Mouse (Mus musculus) hematopoietic stem cell, adult 5-6 weeks (primary cell): Measurements from ENCODE around the gene Gast. TPM values are rescaled to one million over a fixed set of nuclear protein-coding genes. Genes with fewer than 3 reads are reported as not detected.
"Not testable (repeated sequence)": the region's sequence is repeated elsewhere in the genome, so short reads cannot be mapped to it uniquely, and the experiment has no call there.

Source experiments
- ATAC-seq, 2 experiments: fragments of 125-278 bp in 1 of 2; replicated peaks in 1 of 2; 2 replicates each; pipeline ENCODE4 v1.8.0; 2016 to 2017; ENCODE audit warnings: inconsistent platforms in 2 of 2, mild to moderate bottlenecking in 2 of 2, moderate number of reproducible peaks in 2 of 2, low read depth in 1 of 2, moderate TSS enrichment in 1 of 2; ENCODE audit not compliant: low FRiP score in 2 of 2, poor library complexity in 2 of 2, severe bottlenecking in 2 of 2, insufficient read depth in 1 of 2, low TSS enrichment in 1 of 2
- total RNA-seq: library from RNA; stranded (forward); fragments of 172-1452, 232-1000 nt; gene quantifications from 2 replicates; pipeline ENCODE4 v1.2.3, GENCODE M21; 2017

Gene Gast
- total RNA-seq, result not detected in 2 replicates

- no peak for ATAC-seq
Observed at GRCm38 (mm10) chr11:100333944-100334457, at the start of gene Gast. TSS of gene Gast (plus strand) at chr11:100334407.

GRCm38 (mm10) chr11:100284988-100285387, 49.2 kb upstream of the Gast start:
- no peak for ATAC-seq

GRCm38 (mm10) chr11:100287024-100287423, 47.2 kb upstream of the Gast start:
- ATAC-seq, result no peak

- ATAC-seq, result no peak
Observed at GRCm38 (mm10) chr11:100288942-100289341, 45.3 kb upstream of the Gast start.

- ATAC-seq, result no peak
Observed at GRCm38 (mm10) chr11:100290235-100290634, 44.0 kb upstream of the Gast start.

GRCm38 (mm10) chr11:100292884-100293283, 41.3 kb upstream of the Gast start:
- ATAC-seq, result no peak

- peak; percentile 75 to 79 for ATAC-seq
Observed at GRCm38 (mm10) chr11:100295308-100295707, 38.9 kb upstream of the Gast start.

GRCm38 (mm10) chr11:100297801-100298200, 36.4 kb upstream of the Gast start:
- peak; percentile 26 to 37; a peak in 2 of 4 replicates for ATAC-seq

- peak; percentile 54 to 72; a peak in 3 of 4 replicates for ATAC-seq
Observed at GRCm38 (mm10) chr11:100298274-100299036, 35.8 kb upstream of the Gast start.

GRCm38 (mm10) chr11:100300293-100300692, 33.9 kb upstream of the Gast start:
- no peak for ATAC-seq

GRCm38 (mm10) chr11:100301292-100301691, 32.9 kb upstream of the Gast start:
- no peak for ATAC-seq

GRCm38 (mm10) chr11:100307900-100308299, 26.3 kb upstream of the Gast start:
- no peak for ATAC-seq

- not testable (repeated sequence) for ATAC-seq
Observed at GRCm38 (mm10) chr11:100308672-100309071, 25.5 kb upstream of the Gast start.

GRCm38 (mm10) chr11:100311656-100312055, 22.6 kb upstream of the Gast start:
- ATAC-seq, result no peak

- ATAC-seq, result no peak
Observed at GRCm38 (mm10) chr11:100312096-100312679, 22.0 kb upstream of the Gast start.

- ATAC-seq, result no peak
Observed at GRCm38 (mm10) chr11:100313424-100313823, 20.8 kb upstream of the Gast start.

GRCm38 (mm10) chr11:100315439-100315838, 18.8 kb upstream of the Gast start:
- ATAC-seq, result no peak

GRCm38 (mm10) chr11:100317826-100318380, 16.3 kb upstream of the Gast start:
- no peak for ATAC-seq
